Mouse (Mus musculus) hindbrain, embryonic 12.5 days (tissue): ENCODE results near the gene Hormad1. TPM values are rescaled to one million over a fixed set of nuclear protein-coding genes. Genes with fewer than 3 reads are reported as not detected.
"Not testable (repeated sequence)": the region's sequence is repeated elsewhere in the genome, so short reads cannot be mapped to it uniquely, and the experiment has no call there.

Experiments
- ATAC-seq: fragments of 200-750 bp; cut with Nextera tagmentation; 2 replicates; pipeline ENCODE4 v1.8.0; 2017; ENCODE audit warnings: moderate TSS enrichment; ENCODE audit not compliant: low FRiP score
- H3K27ac ChIP-seq: fragments of 300-500 bp; sonication (generic); 2 replicates; pipeline ENCODE4 v1.5.1; 2016; ENCODE audit warnings: mild to moderate bottlenecking
- H3K27me3 ChIP-seq: fragments of 300-500 bp; sonication (generic); 2 replicates; pipeline ENCODE4 v1.6.1; 2016; ENCODE audit warnings: mild to moderate bottlenecking
- H3K36me3 ChIP-seq: fragments of 300-500 bp; sonication (generic); 2 replicates; pipeline ENCODE4 v1.6.1; 2016; ENCODE audit warnings: mild to moderate bottlenecking
- H3K4me1 ChIP-seq: fragments of 300-500 bp; sonication (generic); 2 replicates; pipeline ENCODE4 v1.6.1; 2016
- H3K4me2 ChIP-seq: fragments of 300-500 bp; sonication (generic); replicated peaks from 2 replicates; pipeline ENCODE4 v1.6.1; 2016; ENCODE audit warnings: mild to moderate bottlenecking
- H3K4me3 ChIP-seq: fragments of 300-500 bp; sonication (generic); 2 replicates; pipeline ENCODE4 v1.5.1; 2016; ENCODE audit warnings: mild to moderate bottlenecking
- H3K9ac ChIP-seq: fragments of 300-500 bp; sonication (generic); 2 replicates; pipeline ENCODE4 v1.6.1; 2016; ENCODE audit warnings: mild to moderate bottlenecking, moderate library complexity
- H3K9me3 ChIP-seq: fragments of 300-500 bp; sonication (generic); replicated peaks from 2 replicates; pipeline ENCODE4 v1.6.1; 2016; ENCODE audit warnings: mild to moderate bottlenecking
- WGBS: fragments of 180-500 bp; shearing (Covaris S2); methylation state at CpG from one replicate; pipeline ENCODE4 v1.1.7; 2016; 5-methylcytosine and 5-hydroxymethylcytosine counted together
- polyA plus RNA-seq: library from polyadenylated mRNA; unstranded; fragments of >200 nt; fragmentation: Nextera tagmentation; extraction: Ambion mirVana; gene quantifications from 2 replicates; pipeline ENCODE4 v1.2.1, GENCODE M21; 2016

The Hormad1 gene
- polyA plus RNA-seq, 1 experiment from 2014 or later: not detected

DNA sequence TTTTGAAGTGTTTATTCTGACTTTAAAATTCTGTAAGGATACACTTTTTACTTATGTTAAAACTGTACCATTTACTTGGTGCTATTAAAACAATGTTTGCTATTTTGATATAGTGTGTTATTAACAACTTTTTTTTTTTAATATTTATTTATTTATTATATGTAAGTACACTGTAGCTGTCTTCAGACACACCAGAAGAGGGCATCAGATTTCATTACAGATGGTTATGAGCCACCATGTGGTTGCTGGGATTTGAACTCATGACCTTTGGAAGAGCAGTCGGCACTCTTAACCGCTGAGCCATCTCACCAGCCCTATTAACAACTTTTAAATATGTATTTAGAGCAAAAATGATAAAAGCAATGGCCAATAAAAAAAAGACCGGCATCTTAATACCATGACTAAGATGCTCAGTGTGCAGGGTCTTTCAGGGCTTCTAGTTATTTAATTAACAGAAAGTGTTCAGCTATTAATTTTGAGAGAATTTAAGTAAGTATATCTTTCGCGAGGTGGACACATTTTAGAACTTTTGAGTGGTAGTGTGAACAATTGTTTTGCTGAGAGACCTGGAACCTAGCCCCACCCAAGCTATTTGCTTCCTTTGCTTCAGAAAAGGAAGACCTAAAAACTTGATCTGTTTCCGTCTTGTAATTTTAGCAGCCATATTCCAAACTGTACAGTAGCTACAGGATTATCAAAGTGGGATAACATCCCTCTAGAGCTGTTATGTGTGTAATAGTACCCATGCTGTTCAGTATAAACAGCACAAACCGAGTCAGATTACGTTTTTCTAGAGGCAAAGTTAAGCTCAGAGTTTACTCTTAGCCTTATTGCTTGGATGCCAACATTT is 28.5 kb downstream of the Hormad1 start:
- Histone ChIP-seq H3K9me3 (no peaks in the 10 kb centered on the region), H3K27me3 (no peaks in the 10 kb centered on the region), H3K9ac (no peak overlapping the region), H3K27ac (peak overlapping the region; percentile 37; the same call in 1 of the 2 replicates), H3K4me3 (peak overlapping the region; percentile 66), H3K36me3 (peaks cover 9% of the 10 kb centered on the region), H3K4me1 (peaks cover 7% of the 10 kb centered on the region; the same call in 1 of the 2 replicates), H3K4me2 (peak overlapping the region; percentile 59)
- 54% methylated on average over 8 of the region's 8 CpGs for WGBS
- ATAC-seq: no peak; the same call in none of the 2 replicates

DNA sequence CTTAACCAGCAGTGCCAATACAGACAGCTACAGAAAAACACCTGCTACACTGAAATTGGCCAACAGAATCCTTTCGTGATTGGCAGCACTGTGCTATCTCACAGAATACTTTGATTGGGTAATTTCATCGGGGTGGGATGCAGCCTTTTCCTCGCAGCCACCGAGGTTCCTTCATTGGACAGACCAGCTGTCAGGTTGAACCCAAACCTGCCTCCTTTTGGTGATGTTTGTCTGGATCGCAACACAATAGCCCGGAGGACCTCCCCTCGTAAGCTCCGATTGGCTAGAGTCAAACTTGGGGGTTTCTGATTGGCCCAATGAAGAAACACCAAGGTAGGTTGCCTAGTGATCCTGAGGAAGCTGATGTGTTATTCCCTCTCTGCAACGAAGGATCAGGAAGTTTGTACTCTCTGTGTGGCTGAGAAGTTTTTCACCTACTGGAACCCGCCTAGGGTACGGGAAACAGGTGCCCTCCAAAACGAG is 29.2 kb downstream of the Hormad1 start, which contains the start of gene Golph3l:
TSS of gene Golph3l (plus strand) at position 331 of the 483 bp plus-strand sequence.
- under 1% methylated on average over 12 of the region's 12 CpGs for WGBS
- H3K36me3 ChIP-seq: peaks cover 13% of the 10 kb centered on the region
- H3K27ac ChIP-seq: peak within 1 kb of the TSS; percentile 46; the same call in 1 of the 2 replicates
- peak; percentile 100 for ATAC-seq
- no peaks in the 10 kb centered on the region for H3K9me3 ChIP-seq
- peak within 1 kb of the TSS; percentile 66 for H3K4me3 ChIP-seq
- peak within 1 kb of the TSS; percentile 59 for H3K4me2 ChIP-seq
- H3K9ac ChIP-seq: peak within 1 kb of the TSS; percentile 73
- H3K4me1 ChIP-seq: peaks cover 7% of the 10 kb centered on the region; the same call in 1 of the 2 replicates
- no peaks in the 10 kb centered on the region for H3K27me3 ChIP-seq

DNA sequence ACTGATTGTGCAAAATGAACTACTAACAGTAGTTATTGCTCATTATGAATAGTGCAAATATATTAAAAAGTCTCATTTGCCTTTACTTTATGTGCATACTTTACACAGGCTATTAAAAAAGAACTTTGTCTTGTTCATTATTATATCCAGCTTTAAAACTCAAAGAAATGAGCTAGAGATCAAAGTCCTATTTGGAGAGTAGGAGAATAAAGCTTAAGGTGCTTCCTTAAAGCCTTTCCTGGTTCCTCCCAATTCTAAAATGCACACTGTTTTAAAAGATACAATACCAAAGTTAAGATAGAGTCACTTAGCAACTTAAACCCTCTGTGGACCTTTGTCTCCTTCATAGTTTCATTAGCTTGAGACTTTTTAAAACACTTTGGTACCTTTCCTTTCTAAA is 39.3 kb downstream of the Hormad1 start:
- H3K36me3 ChIP-seq: peaks cover 27% of the 10 kb centered on the region; the same call in 1 of the 2 replicates
- no peak overlapping the region for H3K9ac ChIP-seq
- no peaks in the 10 kb centered on the region for H3K27me3 ChIP-seq
- no peaks in the 10 kb centered on the region for H3K9me3 ChIP-seq
- ATAC-seq: no peak
- no peak overlapping the region for H3K4me3 ChIP-seq
- no peaks in the 10 kb centered on the region for H3K4me1 ChIP-seq
- H3K27ac ChIP-seq: no peak overlapping the region
- H3K4me2 ChIP-seq: no peak overlapping the region

DNA sequence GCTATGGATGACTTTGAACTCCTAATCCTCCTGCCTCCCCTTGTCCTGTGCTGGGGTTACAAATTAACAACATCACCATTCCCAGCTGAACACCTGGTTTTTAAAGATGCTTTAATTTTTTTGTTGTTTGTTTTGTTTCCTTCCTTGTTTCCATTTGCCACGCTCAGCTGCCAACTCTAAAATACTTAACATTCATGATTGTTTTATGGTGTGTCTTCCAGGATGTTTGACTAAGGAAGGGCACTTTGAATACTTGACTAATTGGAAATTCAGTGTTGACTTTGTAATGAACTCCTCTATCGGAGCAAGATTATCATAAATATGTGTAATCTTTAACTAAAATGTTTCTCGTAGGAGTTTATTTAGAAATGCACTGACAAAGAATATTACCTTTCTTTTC is 41.8 kb downstream of the Hormad1 start:
- no peak overlapping the region for H3K4me3 ChIP-seq
- ATAC-seq: no peak

DNA sequence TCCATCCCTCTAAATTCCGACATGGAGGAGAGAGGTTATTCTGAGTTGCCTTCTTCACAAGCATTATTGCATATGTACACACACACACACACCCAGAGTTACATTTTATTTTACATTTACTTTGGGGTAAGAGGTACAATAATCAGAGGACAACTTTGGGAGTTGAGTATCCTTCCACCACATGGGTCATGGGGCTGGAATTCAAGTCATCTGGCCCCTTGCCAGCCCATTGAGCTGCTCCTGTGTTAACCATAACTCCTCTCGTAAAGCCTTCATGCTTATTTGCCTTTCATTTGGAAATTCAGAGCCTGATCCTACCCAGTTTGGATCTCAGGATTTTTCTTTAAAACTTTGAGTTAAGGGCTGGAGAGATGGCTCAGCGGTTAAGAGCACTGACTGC is 46.6 kb downstream of the Hormad1 start:
- Histone ChIP-seq H3K4me3 (no peak overlapping the region), H3K27me3 (no peaks in the 10 kb centered on the region), H3K9ac (no peak overlapping the region), H3K9me3 (no peaks in the 10 kb centered on the region), H3K4me1 (no peaks in the 10 kb centered on the region), H3K4me2 (no peak overlapping the region), H3K36me3 (peaks cover 30% of the 10 kb centered on the region), H3K27ac (no peak overlapping the region)
- 88% methylated on average over 3 of the region's 3 CpGs for WGBS
- no peak for ATAC-seq

More for the DNA sequence above, 41.8 kb downstream of the Hormad1 start:
- no peaks in the 10 kb centered on the region for H3K4me1 ChIP-seq
- no peaks in the 10 kb centered on the region for H3K27me3 ChIP-seq
- H3K4me2 ChIP-seq: no peak overlapping the region
- WGBS: 87% methylated on average over 3 of the region's 3 CpGs
- H3K9ac ChIP-seq: no peak overlapping the region
- H3K36me3 ChIP-seq: peaks cover 8% of the 10 kb centered on the region; the same call in 1 of the 2 replicates
- H3K9me3 ChIP-seq: no peaks in the 10 kb centered on the region
- H3K27ac ChIP-seq: no peak overlapping the region

DNA sequence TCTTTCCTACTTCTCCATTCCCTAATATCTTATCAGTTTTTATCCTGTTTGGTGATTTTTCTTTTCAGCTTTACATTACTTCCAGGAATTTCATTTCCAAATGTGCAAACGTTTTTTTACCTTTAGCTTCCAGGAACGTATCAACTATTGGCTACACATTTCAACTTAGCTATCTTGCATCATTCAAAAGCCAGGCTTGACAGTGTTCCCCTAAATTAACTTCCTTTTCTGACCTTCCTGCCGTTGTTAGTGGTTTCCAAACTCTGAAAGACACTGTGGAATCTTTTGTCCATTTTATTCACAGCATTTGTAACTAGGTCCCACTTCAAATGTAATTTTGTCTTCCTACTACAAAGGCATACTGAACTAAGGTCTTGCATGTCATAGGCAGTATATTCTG is 49.7 kb downstream of the Hormad1 start:
- Histone ChIP-seq H3K9ac (no peak overlapping the region), H3K27ac (no peak overlapping the region), H3K4me1 (no peaks in the 10 kb centered on the region), H3K9me3 (no peaks in the 10 kb centered on the region), H3K4me3 (no peak overlapping the region), H3K27me3 (no peaks in the 10 kb centered on the region), H3K36me3 (peaks cover 35% of the 10 kb centered on the region), H3K4me2 (no peak overlapping the region)
- no peak for ATAC-seq
- 77% methylated on average over 3 of the region's 3 CpGs for WGBS

DNA sequence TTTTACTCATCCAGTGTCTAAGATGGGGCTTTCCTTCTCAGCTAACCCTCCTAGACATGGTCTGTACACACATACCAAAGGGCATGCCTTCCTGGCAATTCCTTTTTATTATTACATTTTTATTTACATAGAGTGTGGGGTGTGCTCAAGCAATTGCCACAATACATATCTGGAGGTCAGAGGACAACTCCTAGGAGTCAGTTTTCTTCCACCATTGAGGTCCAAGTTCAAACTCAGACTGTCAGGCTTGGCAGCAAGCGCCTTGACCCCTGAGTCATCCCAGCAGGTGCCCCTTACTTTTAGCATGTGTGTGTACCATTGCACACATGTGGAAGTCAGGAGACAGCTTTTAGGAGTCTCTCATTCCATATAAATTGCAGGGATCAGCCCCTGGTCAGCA is 54.5 kb downstream of the Hormad1 start:
- Histone ChIP-seq H3K27ac (no peak overlapping the region), H3K4me3 (no peak overlapping the region), H3K9ac (no peak overlapping the region), H3K27me3 (no peaks in the 10 kb centered on the region), H3K4me1 (no peaks in the 10 kb centered on the region), H3K9me3 (no peaks in the 10 kb centered on the region), H3K4me2 (no peak overlapping the region), H3K36me3 (peaks cover 54% of the 10 kb centered on the region)
- ATAC-seq: no peak
- 91% methylated on average over 1 of the region's 1 CpGs for WGBS

DNA sequence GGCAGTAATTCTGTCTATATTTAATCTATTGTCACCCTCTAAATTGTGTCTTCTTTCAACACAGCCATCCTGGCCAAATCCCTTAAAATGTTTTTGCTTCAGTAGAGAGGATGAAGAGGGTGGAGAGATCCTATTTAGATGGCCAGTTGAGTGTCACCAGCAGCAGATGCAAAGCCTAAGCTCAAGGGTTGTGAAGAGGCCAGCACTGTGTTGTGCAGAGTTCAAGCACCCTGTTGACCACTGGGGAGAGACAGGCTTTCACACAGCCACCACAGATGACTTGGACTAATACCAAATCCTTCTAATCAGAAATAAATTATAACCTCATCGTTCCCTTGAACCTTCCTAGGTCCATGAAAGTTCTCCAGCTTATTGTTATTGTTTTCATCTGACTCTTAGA is 59.0 kb downstream of the Hormad1 start:
- Histone ChIP-seq H3K4me2 (no peak overlapping the region), H3K36me3 (peaks cover 51% of the 10 kb centered on the region), H3K27ac (no peak overlapping the region), H3K9ac (no peak overlapping the region), H3K27me3 (no peaks in the 10 kb centered on the region), H3K4me3 (no peak overlapping the region), H3K4me1 (peaks cover 1% of the 10 kb centered on the region), H3K9me3 (no peaks in the 10 kb centered on the region)
- 88% methylated on average over 1 of the region's 1 CpGs for WGBS
- no peak for ATAC-seq

DNA sequence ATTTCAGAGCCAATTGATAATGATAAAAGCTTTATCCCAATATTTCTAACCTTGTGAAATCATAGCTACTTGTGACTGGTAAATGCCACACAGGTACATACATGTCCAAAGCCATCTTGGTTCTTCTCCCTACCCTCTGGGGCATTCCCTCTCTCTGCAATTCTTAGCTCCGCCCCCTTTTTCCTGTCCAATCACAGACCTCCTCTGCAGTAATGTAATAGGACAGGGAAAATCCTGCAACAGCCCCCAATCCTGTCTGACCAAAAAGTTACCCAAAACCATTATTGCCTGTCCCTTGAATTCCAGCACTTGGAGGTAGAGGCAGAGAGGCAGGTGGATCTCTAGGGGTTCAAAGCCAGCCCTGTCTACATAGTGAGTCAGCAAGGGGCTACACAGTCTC is 61.8 kb downstream of the Hormad1 start:
- H3K9ac ChIP-seq: no peak overlapping the region
- no peaks in the 10 kb centered on the region for H3K27me3 ChIP-seq
- H3K36me3 ChIP-seq: peaks cover 38% of the 10 kb centered on the region
- H3K4me1 ChIP-seq: peaks cover 13% of the 10 kb centered on the region
- no peak overlapping the region for H3K27ac ChIP-seq
- ATAC-seq: no peak
- whole genome bisulfite sequencing: 70% methylated on average over 1 of the region's 1 CpGs
- H3K4me2 ChIP-seq: no peak overlapping the region
- no peaks in the 10 kb centered on the region for H3K9me3 ChIP-seq
- no peak overlapping the region for H3K4me3 ChIP-seq

DNA sequence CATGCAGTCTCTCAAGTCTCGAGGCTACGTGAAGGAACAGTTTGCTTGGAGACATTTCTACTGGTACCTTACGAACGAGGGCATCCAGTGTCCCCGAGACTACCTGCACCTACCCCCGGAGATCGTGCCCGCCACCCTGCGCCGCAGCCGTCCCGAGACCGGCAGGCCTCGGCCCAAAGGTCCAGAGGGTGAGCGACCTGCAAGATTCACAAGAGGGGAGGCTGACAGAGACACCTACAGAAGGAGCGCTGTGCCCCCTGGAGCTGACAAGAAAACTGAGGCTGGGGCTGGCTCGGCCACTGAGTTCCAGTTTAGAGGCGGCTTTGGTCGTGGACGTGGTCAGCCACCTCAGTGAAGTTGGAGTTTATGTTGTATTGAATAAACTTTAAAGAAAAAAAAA is 62.9 kb downstream of the Hormad1 start:
- peaks cover 15% of the 10 kb centered on the region for H3K4me1 ChIP-seq
- H3K4me2 ChIP-seq, H3K27ac ChIP-seq, H3K9ac ChIP-seq, H3K27me3 ChIP-seq, ATAC-seq, H3K9me3 ChIP-seq, H3K4me3 ChIP-seq: not testable (repeated sequence)
- whole genome bisulfite sequencing: 94% methylated on average over 20 of the region's 20 CpGs
- H3K36me3 ChIP-seq: peaks cover 34% of the 10 kb centered on the region

DNA sequence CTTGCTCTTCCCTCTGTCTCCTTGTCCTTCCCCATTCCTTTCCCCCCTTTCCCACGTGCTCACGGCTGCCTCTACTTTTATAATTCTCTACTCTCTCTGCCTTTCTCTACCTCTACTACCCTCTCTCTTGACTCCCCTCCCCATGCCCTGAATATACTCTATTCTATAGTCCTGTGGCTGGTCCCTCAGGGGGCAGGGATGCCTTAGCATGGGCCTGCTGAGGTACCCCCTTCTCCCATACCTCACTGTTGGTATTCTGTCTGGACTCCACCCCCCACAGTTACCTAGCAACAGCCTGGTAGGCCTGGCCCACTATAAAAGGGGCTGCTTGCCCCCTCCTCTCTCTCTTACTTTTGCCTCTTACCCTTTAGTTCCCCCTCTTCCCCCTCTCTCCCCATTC is 64.1 kb downstream of the Hormad1 start:
- no peak overlapping the region for H3K9ac ChIP-seq
- peaks cover 34% of the 10 kb centered on the region for H3K36me3 ChIP-seq
- WGBS: 60% methylated on average over 2 of the region's 2 CpGs
- no peaks in the 10 kb centered on the region for H3K9me3 ChIP-seq
- H3K27me3 ChIP-seq: no peaks in the 10 kb centered on the region
- no peak overlapping the region for H3K27ac ChIP-seq
- no peak for ATAC-seq
- H3K4me2 ChIP-seq: no peak overlapping the region
- H3K4me3 ChIP-seq: no peak overlapping the region
- H3K4me1 ChIP-seq: peaks cover 15% of the 10 kb centered on the region

DNA sequence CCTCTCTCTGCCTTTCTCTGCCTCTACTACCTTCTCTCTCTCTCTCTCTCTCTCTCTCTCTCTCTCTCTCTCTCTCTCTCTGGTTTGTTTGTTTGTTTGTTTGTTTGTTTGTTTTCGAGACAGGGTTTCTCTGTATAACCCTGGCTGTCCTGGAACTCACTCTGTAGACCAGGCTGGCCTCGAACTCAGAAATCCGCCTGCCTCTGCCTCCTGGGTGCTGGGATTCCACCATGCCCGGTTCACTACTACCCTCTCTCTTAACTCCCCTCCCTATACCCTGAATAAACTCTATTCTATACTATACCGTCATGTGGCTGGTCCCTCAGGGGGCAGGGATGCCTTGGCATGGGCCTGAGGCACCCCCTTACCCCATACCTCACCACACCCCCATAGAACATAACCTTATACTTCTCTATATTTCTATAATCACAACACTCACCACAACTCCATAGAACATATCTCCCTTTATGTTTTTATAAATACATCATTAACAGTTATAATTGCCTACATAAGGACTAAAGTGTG is 64.6 kb downstream of the Hormad1 start:
- ATAC-seq, H3K9me3 ChIP-seq, H3K27me3 ChIP-seq: not testable (repeated sequence)
- WGBS: 70% methylated on average over 5 of the region's 5 CpGs
- Histone ChIP-seq H3K4me1 (peaks cover 15% of the 10 kb centered on the region), H3K27ac (peak overlapping the region; percentile 79), H3K4me2 (peak overlapping the region; percentile 51), H3K9ac (peak overlapping the region; percentile 41; the same call in 1 of the 2 replicates), H3K4me3 (peak overlapping the region; percentile 59), H3K36me3 (peaks cover 36% of the 10 kb centered on the region)
